Mouse (Mus musculus) MEL-GATA-1-ER (cell line): Measurements from ENCODE around the gene Lrrc63.
"Not testable (repeated sequence)": the region's sequence is repeated elsewhere in the genome, so short reads cannot be mapped to it uniquely, and the experiment has no call there.

Experiments used
- DNase-seq: peaks from one replicate; pipeline ENCODE4 v3.0.0-alpha.2; 2012; ENCODE audit warnings: low read depth; ENCODE audit errors: extremely low read depth

Gene Lrrc63

GRCm38 (mm10) chr14:75130501-75131318 is at the start of gene Lrrc63, which contains the start of gene Lcp1:
Gene Lrrc63, minus strand, starts transcription at chr14:75130881.
Gene Lcp1, plus strand, starts transcription at chr14:75131101.
- DNase-seq: peak; percentile 37

GRCm38 (mm10) chr14:75179255-75179963 is 48.7 kb upstream of the Lrrc63 start:
- DNase-seq: peak; percentile 74

DNA sequence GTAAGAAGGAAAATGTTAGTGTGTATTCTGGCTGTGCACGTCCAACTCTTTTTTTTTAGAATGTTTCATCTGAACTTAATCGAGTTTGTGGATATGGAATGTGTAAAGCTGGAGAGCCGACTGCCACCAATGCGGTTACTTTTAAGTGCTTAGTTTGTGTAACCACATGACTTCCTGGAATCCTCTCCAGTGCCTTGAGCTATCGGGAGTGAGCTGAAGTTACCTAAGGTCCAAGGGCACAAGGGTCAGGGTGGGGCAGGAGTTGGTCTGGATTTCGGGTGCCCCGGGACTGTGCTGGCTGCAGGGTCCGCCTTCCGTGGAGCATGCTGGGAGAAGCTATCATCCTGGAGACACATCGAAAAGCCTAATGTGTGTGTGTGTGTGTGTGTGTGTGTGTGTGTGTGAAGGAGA is 48.1 kb upstream of the Lrrc63 start:
- DNase-seq: no peak

GRCm38 (mm10) chr14:75178384-75178793 is 47.7 kb upstream of the Lrrc63 start:
- peak; percentile 74 for DNase-seq

DNA sequence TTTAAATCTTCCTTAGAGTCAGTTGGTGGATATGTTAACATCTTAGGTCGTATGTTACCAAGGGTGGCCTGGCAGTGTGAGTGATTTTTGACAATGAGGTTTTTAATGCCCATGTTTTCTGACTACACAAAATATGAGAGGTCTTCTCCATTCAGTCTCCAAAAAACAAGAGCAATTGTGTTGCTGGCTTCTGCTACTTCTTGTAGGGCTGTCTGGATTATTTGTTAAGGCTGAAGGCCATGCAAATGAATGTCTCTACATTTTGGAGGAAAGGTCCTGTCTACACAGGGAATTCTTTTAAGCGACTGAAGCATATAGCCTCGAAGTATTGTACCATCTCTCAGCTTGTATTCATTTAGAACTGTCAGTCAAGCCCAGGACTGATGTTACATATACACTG is 46.7 kb upstream of the Lrrc63 start:
- DNase-seq: no peak

- DNase-seq: peak; percentile 39
Measured at GRCm38 (mm10) chr14:75176425-75177045, 45.9 kb upstream of the Lrrc63 start.

DNA sequence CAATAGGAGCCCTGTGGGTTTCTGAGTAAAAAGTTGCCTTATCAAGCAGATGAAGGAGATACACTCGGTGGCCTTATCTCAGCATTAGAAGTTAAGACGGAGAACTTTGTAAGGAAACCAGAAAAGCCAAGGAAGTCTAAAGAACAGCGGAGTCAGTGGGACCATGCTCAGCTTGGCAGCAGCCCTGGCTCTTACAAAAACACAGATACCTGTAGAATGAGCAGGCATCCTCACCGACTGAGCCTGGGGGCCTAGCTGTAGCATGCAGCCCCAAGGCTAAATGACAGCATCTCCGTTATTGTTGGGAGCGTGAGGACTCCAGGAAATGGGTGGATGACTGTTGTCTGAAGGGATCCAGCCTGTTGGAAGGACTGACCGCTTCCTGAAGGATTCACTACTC is 45.1 kb upstream of the Lrrc63 start:
- no peak for DNase-seq

DNA sequence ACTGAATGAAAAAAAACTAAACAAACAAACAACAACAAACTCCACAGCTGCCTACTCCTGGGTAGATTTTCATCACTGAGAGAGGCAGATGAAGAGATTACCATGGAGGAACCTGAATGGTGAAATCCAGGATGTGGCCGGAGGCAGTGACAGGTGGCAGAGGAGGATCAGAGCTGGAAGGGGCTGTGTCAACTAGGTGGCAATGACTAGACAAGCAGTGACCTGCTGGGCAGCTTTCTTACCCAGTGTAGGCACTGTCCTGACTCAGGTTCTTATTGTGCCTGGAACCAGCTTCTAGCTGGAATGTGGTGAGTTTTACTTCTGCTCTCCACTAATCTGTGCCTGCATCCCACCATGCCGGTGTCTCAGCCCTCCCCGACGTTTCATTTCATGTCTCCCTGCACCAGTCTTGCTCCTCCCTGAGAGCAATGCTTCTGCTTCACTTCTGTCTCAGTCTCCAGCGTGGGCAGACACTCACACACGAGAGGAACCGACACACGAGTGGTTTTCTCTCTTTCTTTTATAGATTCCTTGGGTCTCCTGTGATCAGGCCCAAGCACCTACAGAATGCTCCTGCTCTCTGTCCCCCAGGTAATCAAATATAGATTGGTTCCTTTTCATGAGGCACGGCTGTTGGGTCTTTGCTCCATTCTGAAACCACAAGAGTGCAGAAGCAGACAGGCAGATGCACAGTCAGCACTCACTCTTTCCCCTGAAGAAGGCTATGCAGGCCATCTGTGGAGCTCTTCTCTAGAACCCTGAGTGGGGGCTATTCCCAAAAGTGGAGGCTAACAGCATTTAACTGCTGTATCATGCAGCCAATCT is 44.3 kb upstream of the Lrrc63 start:
- DNase-seq: no peak

- DNase-seq: no peak
Measured at GRCm38 (mm10) chr14:75174296-75174695, 43.6 kb upstream of the Lrrc63 start.

GRCm38 (mm10) chr14:75170546-75170945 is 39.9 kb upstream of the Lrrc63 start:
- DNase-seq: no peak

DNA sequence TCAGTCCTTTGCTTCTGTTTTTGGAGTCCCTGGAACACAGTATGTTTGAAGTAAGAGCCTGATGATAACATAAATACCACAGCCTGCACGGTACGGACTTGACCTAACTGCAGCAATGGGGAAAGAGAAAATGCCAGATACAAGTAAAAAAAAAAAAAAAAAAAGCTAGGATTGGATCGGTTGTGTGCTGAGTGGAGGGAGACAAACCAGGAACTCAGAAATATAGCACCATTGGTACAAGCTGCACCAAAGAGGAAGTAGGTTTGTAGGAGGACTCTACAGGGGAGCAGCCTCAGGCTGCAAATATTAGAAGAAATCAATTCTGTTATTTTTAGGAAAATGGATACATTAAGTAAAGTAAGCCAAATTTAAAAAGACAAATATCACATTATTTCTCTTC is 37.8 kb upstream of the Lrrc63 start:
- no peak for DNase-seq

DNA sequence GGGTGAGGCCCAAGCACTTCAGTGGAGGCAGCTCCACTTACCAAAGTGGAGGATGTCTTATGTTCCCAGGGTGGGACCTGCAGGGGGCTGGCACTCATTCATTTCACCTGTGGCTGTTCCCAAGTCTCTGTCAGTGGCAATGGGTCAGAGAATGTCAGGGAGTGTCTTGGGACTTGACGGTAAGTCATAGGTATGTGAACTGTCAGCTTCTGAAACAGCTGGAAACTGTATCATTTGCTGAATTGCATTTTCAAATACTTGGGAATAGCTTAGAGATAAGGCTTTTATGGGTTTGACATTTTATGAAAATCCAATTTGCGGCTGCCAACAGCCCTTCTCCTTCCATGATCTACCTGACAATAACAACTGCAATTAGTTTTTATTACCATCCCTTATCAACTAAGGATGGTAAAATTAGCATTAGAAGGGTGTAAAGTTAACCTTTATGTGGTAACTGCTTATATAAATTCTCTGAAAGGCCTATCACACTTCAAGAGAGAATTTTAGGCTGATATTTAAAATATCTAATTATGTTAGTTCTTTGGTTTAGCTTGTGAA is 35.0 kb upstream of the Lrrc63 start:
- no peak for DNase-seq

GRCm38 (mm10) chr14:75164345-75164744 is 33.7 kb upstream of the Lrrc63 start:
- DNase-seq: no peak

- no peak for DNase-seq
Measured at GRCm38 (mm10) chr14:75163866-75164265, 33.2 kb upstream of the Lrrc63 start.

GRCm38 (mm10) chr14:75159375-75159774 is 28.7 kb upstream of the Lrrc63 start:
- DNase-seq: no peak

DNA sequence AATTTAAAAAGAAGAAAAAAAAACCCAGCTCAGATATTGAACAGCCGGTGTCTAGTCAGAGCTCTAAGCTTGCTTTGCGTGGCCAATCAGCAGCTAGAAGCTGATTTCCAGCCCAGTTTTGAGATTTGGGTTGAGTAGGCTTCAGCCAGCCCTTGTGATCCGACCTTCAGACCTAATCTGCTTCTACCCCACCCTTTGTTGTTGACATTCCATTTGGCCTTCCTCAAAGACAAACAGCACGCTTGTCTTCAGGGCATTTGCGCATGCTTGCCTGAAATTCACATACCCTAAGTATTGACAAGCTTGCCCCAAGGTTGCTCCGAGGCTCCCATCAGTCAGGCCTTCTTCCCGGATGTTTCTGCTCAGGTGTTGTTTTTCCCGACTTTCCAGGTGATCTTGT is 23.8 kb upstream of the Lrrc63 start:
- no peak for DNase-seq

- DNase-seq: no peak
Measured at GRCm38 (mm10) chr14:75151146-75151545, 20.5 kb upstream of the Lrrc63 start.

GRCm38 (mm10) chr14:75150653-75151052 is 20.0 kb upstream of the Lrrc63 start:
- DNase-seq: no peak

GRCm38 (mm10) chr14:75148229-75148628 is 17.5 kb upstream of the Lrrc63 start:
- peak; percentile 78 for DNase-seq

GRCm38 (mm10) chr14:75147706-75148105 is 17.0 kb upstream of the Lrrc63 start:
- DNase-seq: not testable (repeated sequence)

DNA sequence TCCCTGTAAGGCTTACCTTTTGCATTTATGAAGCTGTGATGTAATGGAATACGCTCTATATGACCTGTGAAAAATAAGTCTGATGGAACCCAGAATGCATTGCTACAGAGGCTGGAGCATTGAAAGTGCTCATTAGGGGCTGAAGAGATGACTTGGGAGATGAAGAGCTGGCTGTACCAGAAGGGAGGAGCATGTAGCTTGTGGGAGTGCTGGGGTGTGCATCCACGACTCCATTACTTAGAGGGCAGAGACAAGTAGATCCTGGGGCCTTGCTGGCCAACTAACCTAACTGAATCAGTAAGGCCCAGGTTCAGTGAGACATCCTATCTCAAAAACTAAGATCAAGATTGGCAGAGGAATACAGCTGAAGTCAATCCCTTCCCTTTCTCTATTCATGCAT is 8.5 kb upstream of the Lrrc63 start:
- DNase-seq: no peak
